Mouse (Mus musculus): ENCODE measurements around the gene Dnaaf2. TPM values are rescaled to one million over a fixed set of nuclear protein-coding genes. Genes with fewer than 3 reads are reported as not detected.
"Not testable (repeated sequence)": the region's sequence is repeated elsewhere in the genome, so short reads cannot be mapped to it uniquely, and the experiment has no call there.

Gene Dnaaf2
- total and polyA plus RNA-seq, 2 experiments from 2014 or later: 6.8 to 9.4 TPM

DNA sequence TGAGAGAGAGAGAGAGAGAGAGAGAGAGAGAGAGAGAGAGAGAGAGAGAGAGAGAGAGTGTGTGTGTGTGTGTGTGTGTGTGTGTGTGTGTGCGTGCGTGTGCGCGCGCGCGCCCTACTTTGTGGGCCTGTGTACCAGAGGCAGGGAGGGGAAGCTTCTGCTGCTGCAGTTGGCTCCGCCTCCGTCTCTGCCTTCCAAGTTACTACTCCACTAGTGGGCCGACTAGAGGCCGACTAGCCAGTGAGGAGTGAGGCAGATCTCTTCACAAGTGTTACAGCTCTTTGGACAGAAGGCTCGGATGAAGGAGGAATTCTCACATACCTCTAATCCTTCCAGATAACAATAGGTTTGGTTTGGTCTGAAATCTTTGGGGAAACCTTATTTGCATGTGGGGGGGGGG is 18.9 kb downstream of the Dnaaf2 start:
- no peak for TF ChIP-seq CTCF (IDR thresholded peaks at IDR 0.05; ENCODE audit: low read depth)
- Histone ChIP-seq H3K27me3 (ENCODE audit: insufficient read depth, low read length) (no peaks in the 10 kb centered on the region), H3K9me3 (ENCODE audit: low read length) (no peaks in the 10 kb centered on the region), H3K4me2 (ENCODE audit: low read depth) (no peak overlapping the region), H3K4me3 (ENCODE audit: low read depth, low read length) (no peak overlapping the region), H3K36me3 (ENCODE audit: insufficient read depth) (0 out of 2 replicates have a peak, but pooled peaks cover 2% of the 10 kb centered on the region), H3K9ac (no peak overlapping the region), H3K27ac (ENCODE audit: low read depth, low read length) (no peak overlapping the region), H3K4me1 (ENCODE audit: insufficient read depth) (no peaks in the 10 kb centered on the region)
- ATAC-seq (no peak), DNase-seq (no peak)
- WGBS: 68% methylated on average over 12 of the region's 12 CpGs

DNA sequence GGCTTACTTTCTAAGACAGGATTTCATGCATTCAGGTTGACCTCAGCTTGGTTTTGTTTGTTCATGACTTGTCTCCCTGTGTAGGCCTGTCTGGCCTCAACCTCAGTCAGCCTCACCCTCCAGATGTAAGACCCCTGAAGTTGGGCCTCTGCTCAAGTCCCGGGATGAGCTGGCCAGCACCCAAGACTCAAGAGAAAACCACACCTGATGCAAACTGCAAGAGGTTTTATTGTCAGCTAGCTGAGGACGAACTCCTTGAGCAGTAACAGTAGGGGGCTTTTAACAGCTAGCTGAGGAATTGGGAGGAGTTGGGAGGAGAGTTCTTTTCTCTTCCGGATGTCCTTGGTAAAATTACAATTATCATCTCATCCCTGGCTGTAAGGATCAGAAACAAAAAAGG is 20.7 kb downstream of the Dnaaf2 start:
- ATAC-seq (no peak), DNase-seq (no peak)
- Histone ChIP-seq H3K9me3 (ENCODE audit: low read length) (no peaks in the 10 kb centered on the region), H3K4me3 (ENCODE audit: low read depth, low read length) (no peak overlapping the region), H3K36me3 (ENCODE audit: insufficient read depth) (0 out of 2 replicates have a peak, but pooled peaks cover 2% of the 10 kb centered on the region), H3K27me3 (ENCODE audit: insufficient read depth, low read length) (no peaks in the 10 kb centered on the region), H3K9ac (no peak overlapping the region), H3K27ac (ENCODE audit: low read depth, low read length) (no peak overlapping the region), H3K4me1 (ENCODE audit: insufficient read depth) (no peaks in the 10 kb centered on the region), H3K4me2 (ENCODE audit: low read depth) (no peak overlapping the region)
- 70% methylated on average over 3 of the region's 3 CpGs for WGBS
- TF ChIP-seq CTCF (IDR thresholded peaks at IDR 0.05; ENCODE audit: low read depth): no peak

DNA sequence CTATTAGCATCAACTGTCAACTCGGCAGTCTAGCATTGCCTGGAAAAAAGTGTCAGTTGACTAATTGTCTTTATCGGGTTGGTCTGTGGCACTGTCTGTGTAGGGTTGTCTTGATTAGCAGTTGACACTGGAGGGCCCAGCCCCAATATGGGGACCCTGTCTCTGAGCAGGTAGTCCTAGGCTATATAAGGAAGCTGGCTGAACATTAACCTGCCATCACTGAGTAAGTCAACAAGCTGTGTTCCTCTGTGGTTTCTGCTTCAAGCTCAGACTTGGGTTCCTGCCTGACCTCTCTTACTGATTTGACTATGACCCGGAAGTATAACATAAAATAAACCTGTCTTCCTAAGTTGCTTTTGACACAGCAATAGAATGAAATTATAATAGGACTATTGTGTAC is 22.3 kb downstream of the Dnaaf2 start:
- Histone ChIP-seq H3K4me3 (ENCODE audit: low read depth, low read length) (no peak overlapping the region), H3K9ac (no peak overlapping the region), H3K4me2 (ENCODE audit: low read depth) (no peak overlapping the region), H3K27me3 (ENCODE audit: insufficient read depth, low read length) (no peaks in the 10 kb centered on the region), H3K4me1 (ENCODE audit: insufficient read depth) (no peaks in the 10 kb centered on the region), H3K27ac (ENCODE audit: low read depth, low read length) (no peak overlapping the region), H3K9me3 (ENCODE audit: low read length) (no peaks in the 10 kb centered on the region), H3K36me3 (ENCODE audit: insufficient read depth) (no peaks in the 10 kb centered on the region)
- ATAC-seq (no peak), DNase-seq (no peak)
- TF ChIP-seq CTCF (IDR thresholded peaks at IDR 0.05; ENCODE audit: low read depth): no peak
- WGBS: 95% methylated on average over 3 of the region's 3 CpGs

DNA sequence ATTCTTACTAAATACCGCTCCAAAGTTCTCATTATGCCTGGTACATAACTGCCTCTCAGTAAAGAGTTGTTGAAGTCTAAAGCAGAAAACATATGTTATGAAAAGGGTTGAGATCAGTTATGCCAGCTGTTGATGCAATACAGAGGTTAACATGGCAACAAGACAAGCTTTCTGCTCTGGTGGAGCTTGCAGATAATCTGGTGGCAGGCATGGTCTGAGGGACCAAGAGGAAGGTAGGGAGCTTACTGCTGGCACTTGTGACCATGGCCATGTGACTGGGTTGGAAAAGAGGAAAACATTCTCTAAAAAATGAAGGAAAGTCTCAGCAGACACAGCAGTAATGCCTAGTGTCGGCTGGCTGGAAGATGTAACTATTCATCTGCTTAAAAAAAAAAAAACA is 26.9 kb downstream of the Dnaaf2 start:
- Histone ChIP-seq H3K9me3 (ENCODE audit: low read length) (no peaks in the 10 kb centered on the region), H3K36me3 (ENCODE audit: insufficient read depth) (no peaks in the 10 kb centered on the region), H3K27me3 (ENCODE audit: insufficient read depth, low read length) (no peaks in the 10 kb centered on the region), H3K4me3 (ENCODE audit: low read depth, low read length) (no peak overlapping the region), H3K27ac (ENCODE audit: low read depth, low read length) (no peak overlapping the region), H3K4me1 (ENCODE audit: insufficient read depth) (0 out of 2 replicates have a peak, but pooled peaks cover 5% of the 10 kb centered on the region), H3K9ac (no peak overlapping the region), H3K4me2 (ENCODE audit: low read depth) (no peak overlapping the region)
- no peak for DNase-seq
- ATAC-seq: no peak
- 93% methylated on average over 2 of the region's 2 CpGs for WGBS
- no peak for TF ChIP-seq CTCF (IDR thresholded peaks at IDR 0.05; ENCODE audit: low read depth)

- Histone ChIP-seq H3K27ac (ENCODE audit: low read depth, low read length) (peak within 1 kb of the TSS; percentile 50; the same call in 1 of the 2 replicates), H3K9me3 (ENCODE audit: low read length) (no peaks in the 10 kb centered on the region), H3K9ac (peak within 1 kb of the TSS; percentile 79), H3K4me1 (ENCODE audit: insufficient read depth) (0 out of 2 replicates have a peak, but pooled peaks cover 5% of the 10 kb centered on the region), H3K36me3 (ENCODE audit: insufficient read depth) (no peaks in the 10 kb centered on the region), H3K4me2 (ENCODE audit: low read depth) (peak within 1 kb of the TSS; percentile 94), H3K4me3 (ENCODE audit: low read depth, low read length) (peak within 1 kb of the TSS; percentile 69), H3K27me3 (ENCODE audit: insufficient read depth, low read length) (no peaks in the 10 kb centered on the region)
- DNase-seq (peak; percentile 92), ATAC-seq (peak; percentile 93)
- 0 out of 2 replicates have a peak, but pooled peaks have one; percentile 1 for TF ChIP-seq CTCF (IDR thresholded peaks at IDR 0.05; ENCODE audit: low read depth)
- under 1% methylated on average over 40 of the region's 40 CpGs for WGBS
Measured at GRCm38 (mm10) chr12:69168461-69169106, 29.6 kb downstream of the Dnaaf2 start, which contains the start of gene Lrr1. Lrr1 (plus strand) TSS chr12:69168814.

DNA sequence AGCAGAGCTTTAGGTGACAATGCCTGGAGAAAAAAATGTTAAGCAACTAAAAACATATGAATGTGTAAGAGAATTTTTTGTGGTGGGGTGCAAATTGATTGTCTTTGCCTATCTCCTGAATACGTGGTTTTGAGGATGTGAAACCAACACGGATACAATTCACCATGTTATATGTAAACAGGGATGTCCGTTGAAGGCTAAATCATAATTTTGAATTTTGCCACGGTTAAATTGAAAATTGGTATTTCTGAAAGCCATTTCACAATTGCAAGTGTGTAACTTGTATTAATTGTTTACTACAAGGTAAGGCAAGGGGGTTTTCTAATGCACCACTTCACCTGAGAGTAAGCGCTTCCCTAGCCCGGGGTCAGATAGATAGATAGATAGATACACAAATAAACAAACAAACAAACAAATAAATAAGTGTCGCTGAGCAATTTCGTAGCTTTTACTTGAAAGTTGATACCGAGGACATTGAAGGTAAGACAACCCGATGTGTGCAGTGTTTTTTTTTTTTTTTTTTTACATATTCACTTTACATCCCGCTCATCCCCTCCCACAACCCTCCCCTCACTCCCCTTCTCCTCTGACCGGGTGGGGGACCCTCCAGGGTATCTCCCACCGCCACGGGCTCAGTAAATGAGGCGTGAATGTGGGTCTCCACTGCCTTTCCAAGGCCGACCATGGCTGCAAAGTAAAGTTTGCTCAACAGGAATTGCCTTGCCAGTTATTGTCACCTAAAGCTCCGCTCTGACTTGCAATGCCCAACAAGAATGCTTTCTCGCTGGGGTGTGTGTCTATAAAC is 30.4 kb downstream of the Dnaaf2 start:
- WGBS: 7% methylated on average over 18 of the region's 18 CpGs
- peak overlapping the region; percentile 79 for H3K9ac ChIP-seq
- peak overlapping the region; percentile 94 for H3K4me2 ChIP-seq (ENCODE audit: low read depth)
- peak; percentile 23; the same call in 1 of the 2 replicates for ATAC-seq
- DNase-seq: no peak
- no peak overlapping the region for H3K27ac ChIP-seq (ENCODE audit: low read depth, low read length)
- H3K27me3 ChIP-seq (ENCODE audit: insufficient read depth, low read length): no peaks in the 10 kb centered on the region
- no peaks in the 10 kb centered on the region for H3K9me3 ChIP-seq (ENCODE audit: low read length)
- peak overlapping the region; percentile 69 for H3K4me3 ChIP-seq (ENCODE audit: low read depth, low read length)
- TF ChIP-seq CTCF (IDR thresholded peaks at IDR 0.05; ENCODE audit: low read depth): no peak
- 0 out of 2 replicates have a peak, but pooled peaks cover 5% of the 10 kb centered on the region for H3K4me1 ChIP-seq (ENCODE audit: insufficient read depth)
- H3K36me3 ChIP-seq (ENCODE audit: insufficient read depth): no peaks in the 10 kb centered on the region

GRCm38 (mm10) chr12:69166861-69167581 is 31.2 kb downstream of the Dnaaf2 start:
- H3K9ac ChIP-seq; H3K9me3 ChIP-seq (ENCODE audit: low read length); H3K4me3 ChIP-seq (ENCODE audit: low read depth, low read length); H3K4me2 ChIP-seq (ENCODE audit: low read depth); H3K4me1 ChIP-seq (ENCODE audit: insufficient read depth); H3K36me3 ChIP-seq (ENCODE audit: insufficient read depth); ATAC-seq; H3K27ac ChIP-seq (ENCODE audit: low read depth, low read length); DNase-seq; H3K27me3 ChIP-seq (ENCODE audit: insufficient read depth, low read length): not testable (repeated sequence)
- 70% methylated on average over 8 of the region's 8 CpGs for WGBS
